In genomic region chr17:25497013-25497412, GRCm38 (mm10) we compare ENCODE assay signal across 9 mouse cellular contexts. TPM values are rescaled to one million over a fixed set of nuclear protein-coding genes. Genes with fewer than 3 reads are reported as not detected.
DNase-seq lines count a peak whose midpoint lies in the region; ATAC-seq and TF ChIP-seq lines count a peak whose summit lies in the region.
"Had no signal": no experiment of that assay in that cellular context is flagged by ENCODE, and none has a peak within 500 bp of the region (broad histone marks: within the 10 kb centered on the region; RNA-seq: fewer than 3 reads in every experiment).

Gene Sstr5, minus strand, starts transcription at chr17:25497288.

- no peak within 1 kb of the TSS for H3K27ac ChIP-seq in forebrain, embryonic 11.5 days (ENCODE audit: low read depth, low read length)
- no peak within 1 kb of the TSS for H3K27ac ChIP-seq in limb, embryonic 14.5 days (replicated peaks; ENCODE audit: low read depth, low read length)

- peak; percentile 30 for DNase-seq in urinary bladder, postnatal 25 days (ENCODE audit: low spot score)
- DNase-seq in urinary bladder, postnatal 4 days (ENCODE audit: low spot score in 2 of 2): no peak
- peak; percentile 72 for DNase-seq in forebrain, embryonic 11.5 days (ENCODE audit: low spot score)
- no peak for DNase-seq in limb, embryonic 14.5 days (ENCODE audit: low spot score)
- DNase-seq in retina, postnatal 1 day: peak; percentile 81
- DNase-seq in thymus, postnatal 25 days: no peak
- DNase-seq in thymus, postnatal 0 days (ENCODE audit: low spot score): no peak
- DNase-seq in cerebellum, adult 11 months: no peak

- ATAC-seq in forebrain, embryonic 11.5 days (replicated peaks; ENCODE audit: low FRiP score): no peak
- ATAC-seq in limb, embryonic 14.5 days (ENCODE audit: low FRiP score, low read depth): no peak

- H3K9me3 ChIP-seq in forebrain, embryonic 11.5 days (ENCODE audit: control insufficient read depth, low read length): no peaks in the 10 kb centered on the region
- H3K9me3 ChIP-seq in limb, embryonic 14.5 days (ENCODE audit: control insufficient read depth, low read length): no peaks in the 10 kb centered on the region

- peak within 1 kb of the TSS; percentile 21 for H3K4me3 ChIP-seq in forebrain, embryonic 11.5 days (ENCODE audit: low read depth, low read length)
- peak within 1 kb of the TSS; percentile 32 for H3K4me3 ChIP-seq in limb, embryonic 14.5 days (replicated peaks; ENCODE audit: low read length)
- H3K4me3 ChIP-seq: megakaryocyte, embryonic 14.5 days had no signal

- no peaks in the 10 kb centered on the region for H3K36me3 ChIP-seq in forebrain, embryonic 11.5 days (ENCODE audit: control insufficient read depth, insufficient read depth, low read length)
- no peaks in the 10 kb centered on the region for H3K36me3 ChIP-seq in limb, embryonic 14.5 days (ENCODE audit: control insufficient read depth, insufficient read depth, low read length)

- peak within 1 kb of the TSS; percentile 37; the same call in 1 of the 2 replicates for H3K9ac ChIP-seq in forebrain, embryonic 11.5 days (ENCODE audit: low read length)
- H3K9ac ChIP-seq in limb, embryonic 14.5 days (ENCODE audit: low read depth, low read length, severe bottlenecking): peak within 1 kb of the TSS; percentile 48

- H3K27me3 ChIP-seq in forebrain, embryonic 11.5 days (ENCODE audit: control insufficient read depth, insufficient read depth, low read length): peaks cover 25% of the 10 kb centered on the region
- H3K27me3 ChIP-seq in limb, embryonic 14.5 days (ENCODE audit: control insufficient read depth, insufficient read depth, low read length): peaks cover 22% of the 10 kb centered on the region

- H3K4me1 ChIP-seq in forebrain, embryonic 11.5 days (replicated peaks; ENCODE audit: control insufficient read depth, insufficient read depth, low read length): peaks cover 6% of the 10 kb centered on the region; the same call in 1 of the 2 replicates
- peaks cover 3% of the 10 kb centered on the region; the same call in 1 of the 2 replicates for H3K4me1 ChIP-seq in limb, embryonic 14.5 days (ENCODE audit: control insufficient read depth, insufficient read depth, low read length)

- H3K4me2 ChIP-seq in forebrain, embryonic 11.5 days (ENCODE audit: low read depth, low read length, severe bottlenecking): peak within 1 kb of the TSS; percentile 49; the same call in 1 of the 2 replicates
- H3K4me2 ChIP-seq in limb, embryonic 14.5 days (replicated peaks; ENCODE audit: low read depth, low read length, severe bottlenecking): peak within 1 kb of the TSS; percentile 50

- 1% methylated on average over 22 of the region's 28 CpGs for WGBS in forebrain, embryonic 11.5 days
- WGBS in limb, embryonic 14.5 days: 1% methylated on average over 20 of the region's 28 CpGs

- no peak for TF ChIP-seq POLR2A in limb, embryonic 14.5 days (IDR thresholded peaks at IDR 0.05; ENCODE audit: borderline replicate concordance, extremely low read depth, insufficient read depth, insufficient read length)

RNA-seq across cellular contexts. Expression of gene Sstr5, which starts in this region (rescaled TPM):
- polyA plus RNA-seq in forebrain, embryonic 11.5 days (2014; fragmentation: Nextera tagmentation; extraction: Ambion mirVana): 0.24 TPM in 1 of 2 replicates, not detected in the other
- 0.09 TPM in 2 replicates for polyA plus RNA-seq in limb, embryonic 14.5 days (2012; rRNA removed)
- polyA plus RNA-seq in limb, embryonic 14.5 days (2014; fragmentation: Nextera tagmentation; extraction: Ambion mirVana): 0.10 TPM in 1 of 2 replicates, not detected in the other
- polyA plus RNA-seq in thymus, postnatal 0 days (2015; fragmentation: Nextera tagmentation; extraction: Ambion mirVana): 0.05 and 0.07 TPM in 2 replicates

Comparison
In these comparisons a context has a peak if more than half of its experiments do, and no peak if none do; other contexts are left out.
1. DNase-seq: peak in urinary bladder, postnatal 25 days (single experiment) and retina, postnatal 1 day (single experiment); none in urinary bladder, postnatal 4 days (0 of 2), limb, embryonic 14.5 days (single experiment), thymus, postnatal 25 days (single experiment), thymus, postnatal 0 days (single experiment) and cerebellum, adult 11 months (single experiment).
2. Peak in DNase-seq, H3K4me3 ChIP-seq, H3K9ac ChIP-seq and H3K4me2 ChIP-seq in forebrain, embryonic 11.5 days; RNA of the gene not detected or under 1 TPM.